In the genomic region with DNA sequence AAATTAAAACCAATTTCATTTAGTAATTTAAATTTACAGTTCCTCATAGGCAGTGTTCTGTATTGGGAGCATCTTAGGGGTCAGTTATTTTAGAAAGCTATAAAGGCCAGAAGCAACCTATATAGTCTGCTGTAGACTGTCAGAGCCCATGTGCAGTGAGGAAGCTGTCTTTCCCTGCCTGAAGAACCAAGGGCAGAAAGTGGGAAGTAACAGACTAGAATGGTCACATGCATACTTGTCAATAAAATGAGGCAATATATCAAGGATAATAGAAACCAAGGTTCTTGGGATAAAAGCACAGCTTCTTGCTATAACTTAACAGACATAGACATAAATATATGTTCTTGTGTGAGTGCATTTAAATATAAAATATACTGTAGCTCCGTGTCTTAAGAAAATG, we compare ENCODE assay signal across 16 mouse cellular contexts.
"Had no signal": no experiment of that assay in that cellular context is flagged by ENCODE, and none has a peak within 500 bp of the region (broad histone marks: within the 10 kb centered on the region; RNA-seq: fewer than 3 reads in every experiment).

No protein-coding gene starts in this region.

- DNase-seq: kidney, adult 18-20 months; kidney, postnatal 25 days; layer of hippocampus, postnatal 36 days; liver; lung, embryonic 14.5 days; retina, postnatal 1 day had no signal

- H3K9me3 ChIP-seq: limb, embryonic 10.5 days; limb, embryonic 13.5 days; liver, embryonic 15.5 days; midbrain, embryonic 12.5 days; midbrain, embryonic 15.5 days; neural tube, embryonic 12.5 days; neural tube, embryonic 15.5 days had no signal

- H3K36me3 ChIP-seq: liver, embryonic 15.5 days; midbrain, embryonic 15.5 days had no signal

- H3K9ac ChIP-seq: limb, embryonic 13.5 days; liver, embryonic 15.5 days; lung, embryonic 14.5 days; midbrain, embryonic 12.5 days; midbrain, embryonic 15.5 days; neural tube, embryonic 12.5 days; neural tube, embryonic 15.5 days had no signal

- ATAC-seq: intestine, embryonic 16.5 days; lung, postnatal 0 days; midbrain, embryonic 15.5 days had no signal

- H3K4me3 ChIP-seq: layer of hippocampus, adult 2 months; limb, embryonic 10.5 days; limb, embryonic 13.5 days; midbrain, embryonic 12.5 days; midbrain, embryonic 15.5 days; neural tube, embryonic 12.5 days; neural tube, embryonic 15.5 days had no signal

- H3K27me3 ChIP-seq: limb, embryonic 13.5 days; liver, embryonic 15.5 days; midbrain, embryonic 12.5 days; midbrain, embryonic 15.5 days; neural tube, embryonic 12.5 days; neural tube, embryonic 15.5 days had no signal

- H3K4me2 ChIP-seq: limb, embryonic 13.5 days; lung, embryonic 14.5 days; midbrain, embryonic 12.5 days; midbrain, embryonic 15.5 days; neural tube, embryonic 12.5 days; neural tube, embryonic 15.5 days had no signal

- H3K4me1 ChIP-seq: limb, embryonic 10.5 days; limb, embryonic 13.5 days; liver, embryonic 15.5 days; midbrain, embryonic 12.5 days; midbrain, embryonic 15.5 days; neural tube, embryonic 12.5 days; neural tube, embryonic 15.5 days had no signal

- H3K27ac ChIP-seq: limb, embryonic 10.5 days; limb, embryonic 13.5 days; liver, embryonic 15.5 days; midbrain, embryonic 12.5 days; midbrain, embryonic 15.5 days; neural tube, embryonic 12.5 days; neural tube, embryonic 15.5 days had no signal
